Mouse (Mus musculus): Measurements from ENCODE around the gene Mrps27.

Gene Mrps27

DNA sequence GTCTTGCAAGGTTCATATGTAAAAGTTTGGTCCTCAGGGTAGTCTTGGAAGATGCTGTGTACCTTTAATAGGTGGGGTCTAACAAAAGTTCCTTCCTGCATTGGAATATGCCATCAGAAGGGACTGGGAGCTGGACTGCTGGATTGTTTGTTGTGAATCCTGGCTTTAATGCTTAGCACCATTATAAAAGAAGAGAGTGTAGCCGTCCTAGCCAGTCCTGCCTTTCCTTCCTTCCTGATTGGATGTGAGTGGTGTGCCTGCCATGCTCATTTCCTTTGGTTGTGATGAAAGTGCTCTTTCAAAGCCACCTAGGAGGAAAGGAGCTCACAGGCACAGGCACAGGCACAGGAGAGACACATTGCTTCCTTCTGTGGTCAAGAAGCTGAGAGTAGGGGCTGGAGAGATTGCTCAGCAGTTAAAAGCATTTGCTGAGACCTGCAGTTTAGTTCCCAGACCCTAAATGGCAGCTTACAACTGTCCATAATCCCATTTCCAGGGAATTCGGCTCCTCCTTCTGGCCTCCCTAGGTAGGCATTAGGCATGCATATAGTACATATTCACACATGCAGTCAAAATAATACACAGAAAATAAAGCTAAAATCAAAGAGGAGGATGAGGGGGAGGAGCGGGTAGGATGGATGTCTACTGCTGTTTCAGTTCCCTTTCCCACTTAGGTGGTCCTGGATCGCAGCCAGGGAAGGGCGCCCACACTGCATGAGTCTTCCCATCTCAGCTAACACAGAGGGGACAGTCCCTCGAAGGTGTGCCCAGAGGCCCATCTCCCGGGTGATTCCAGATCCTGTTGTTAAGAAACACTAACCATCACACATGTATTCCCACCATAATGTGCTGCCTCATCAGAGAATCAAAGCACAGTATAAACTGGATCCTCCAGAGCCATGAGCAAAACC is 43.6 kb downstream of the Mrps27 start:
- in situ Hi-C loops (cut with MboI), result no loop called here

DNA sequence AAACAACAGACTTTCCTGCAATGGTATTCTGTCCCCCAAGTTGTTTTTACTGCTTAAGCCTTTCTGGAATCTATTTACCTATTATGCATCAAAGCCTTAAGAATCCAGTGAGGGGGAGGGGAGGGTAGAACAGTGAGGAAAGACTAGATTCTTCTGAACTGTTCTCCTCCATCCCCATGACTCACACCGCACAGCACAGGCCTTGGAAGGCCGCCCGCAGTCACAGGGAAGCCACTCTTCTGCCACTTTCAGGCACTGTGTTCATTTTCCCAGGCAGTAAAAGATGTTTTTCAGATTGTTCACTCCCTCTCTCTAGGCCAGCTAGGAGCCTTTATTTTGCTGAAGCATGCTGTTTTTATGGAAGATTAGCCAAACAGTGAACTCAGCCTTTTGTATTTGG is 46.8 kb downstream of the Mrps27 start:
- in situ Hi-C loops (cut with MboI), result no loop called here

GRCm38 (mm10) chr13:99393128-99393527 is 48.5 kb downstream of the Mrps27 start:
- in situ Hi-C loops (cut with MboI), result no loop called here

- in situ Hi-C loops (cut with MboI), result no loop called here
Measured at GRCm38 (mm10) chr13:99394694-99395093, 50.1 kb downstream of the Mrps27 start.

- in situ Hi-C loops (cut with MboI), result no loop called here
Measured at GRCm38 (mm10) chr13:99395531-99395930, 50.9 kb downstream of the Mrps27 start.

GRCm38 (mm10) chr13:99397228-99397627 is 52.6 kb downstream of the Mrps27 start:
- in situ Hi-C loops (cut with MboI), result no loop called here

GRCm38 (mm10) chr13:99398149-99398701 is 53.6 kb downstream of the Mrps27 start:
- in situ Hi-C loops (cut with MboI), result no loop called here

DNA sequence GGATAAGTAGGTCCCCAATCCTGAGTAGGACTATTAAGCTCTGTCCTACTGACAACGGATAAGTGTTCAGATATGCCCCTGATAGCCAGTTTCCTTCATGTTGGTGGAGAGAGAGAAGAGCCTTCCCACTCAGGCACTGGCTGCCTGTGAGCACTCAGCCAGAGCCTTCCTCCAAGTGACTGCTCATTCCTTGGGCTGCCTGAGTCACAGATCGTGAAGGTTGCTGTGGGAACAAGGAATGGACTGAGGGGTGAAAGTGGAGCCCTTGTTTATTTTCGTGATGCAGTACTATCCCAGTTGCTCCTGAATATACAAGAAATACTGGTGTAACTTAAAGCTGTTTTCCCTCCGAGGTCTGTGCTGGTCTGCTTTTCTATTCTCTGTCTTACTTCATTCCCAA is 54.8 kb downstream of the Mrps27 start:
- in situ Hi-C loops (cut with MboI), result no loop called here

DNA sequence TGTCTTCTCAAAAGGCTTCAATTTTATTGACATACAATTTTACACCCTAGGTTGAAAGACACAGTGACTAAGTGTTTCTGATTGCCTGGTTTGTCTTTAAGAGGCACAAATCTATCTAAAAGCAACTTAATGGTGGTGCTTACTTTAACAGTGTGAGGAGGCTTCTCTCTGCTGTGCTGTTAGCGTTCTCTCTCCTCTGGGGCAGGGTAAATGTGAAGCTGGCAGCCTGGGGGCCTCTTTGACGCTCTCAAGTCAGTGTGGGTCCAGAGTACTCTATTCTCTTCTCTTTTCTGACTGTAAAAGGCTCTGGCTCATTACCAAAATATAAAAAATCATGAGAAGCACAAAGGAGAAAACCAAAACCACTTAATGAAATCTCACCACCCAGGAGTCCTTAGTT is 64.6 kb downstream of the Mrps27 start:
- in situ Hi-C loops (cut with MboI), result no loop called here

DNA sequence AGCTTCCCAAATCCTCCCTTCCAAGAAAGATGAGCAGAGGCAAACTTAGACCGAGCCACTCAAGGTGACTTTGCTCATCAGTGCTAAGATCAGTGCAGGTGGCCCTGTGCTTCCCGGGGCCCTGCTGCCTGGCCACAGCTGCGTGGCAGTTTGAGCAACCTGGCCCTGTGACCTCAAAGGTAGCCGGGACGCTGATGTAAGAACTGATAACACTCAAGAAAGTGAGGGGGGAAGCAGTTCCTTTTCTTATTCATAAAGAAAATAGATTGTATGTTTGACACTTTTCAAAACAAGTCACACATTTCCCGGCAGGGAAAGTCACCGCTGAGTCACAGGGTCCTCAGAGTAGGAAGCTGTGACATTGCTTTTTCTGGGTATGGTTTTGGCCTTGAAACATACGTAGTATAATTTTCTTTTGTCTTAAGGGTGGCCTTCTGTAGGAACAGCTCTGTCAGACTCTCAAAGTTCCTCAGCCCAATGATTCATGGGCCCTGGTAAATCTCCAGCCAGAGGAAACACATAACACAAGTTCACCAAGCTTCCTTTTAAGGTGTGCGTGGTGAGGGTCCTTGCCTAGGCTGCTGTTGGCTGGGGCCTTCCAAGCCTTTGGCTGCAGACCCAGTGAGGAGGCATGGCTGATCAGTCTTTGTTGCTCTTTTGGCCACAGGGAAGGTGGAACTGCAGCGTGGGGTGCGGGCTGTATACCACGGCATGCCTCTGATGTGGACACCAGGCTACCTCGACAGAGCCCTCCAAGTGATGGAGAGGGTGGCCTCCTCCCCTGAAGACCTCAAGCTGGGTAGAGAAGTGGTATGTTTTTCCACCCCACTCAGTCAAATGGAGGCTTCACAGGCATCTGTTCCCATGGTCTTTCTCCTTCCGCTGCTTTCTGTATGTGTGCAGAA is 66.3 kb downstream of the Mrps27 start:
- in situ Hi-C loops (cut with MboI), result no loop called here

DNA sequence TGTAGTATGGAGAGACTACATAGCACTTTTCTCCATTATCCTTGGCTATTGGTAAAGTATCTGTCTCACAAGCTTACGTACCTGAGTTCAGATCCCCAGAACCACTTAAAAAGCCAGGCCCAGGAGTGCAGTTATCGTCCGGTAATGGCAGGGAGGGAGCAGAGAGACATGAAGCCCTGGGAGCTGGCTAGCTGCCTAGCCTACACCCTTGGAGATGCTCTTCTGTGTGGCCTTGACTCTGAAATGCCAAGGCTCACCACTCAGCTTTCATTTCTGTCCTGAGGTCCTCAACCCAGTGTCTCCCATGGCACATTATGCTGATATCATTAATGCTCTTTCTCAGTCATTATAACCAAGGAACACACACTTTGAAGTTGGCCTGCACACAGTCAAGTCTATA is 67.2 kb downstream of the Mrps27 start:
- in situ Hi-C loops (cut with MboI), result no loop called here

GRCm38 (mm10) chr13:99412477-99413080 is 68.0 kb downstream of the Mrps27 start:
- in situ Hi-C loops (cut with MboI), result no loop called here

DNA sequence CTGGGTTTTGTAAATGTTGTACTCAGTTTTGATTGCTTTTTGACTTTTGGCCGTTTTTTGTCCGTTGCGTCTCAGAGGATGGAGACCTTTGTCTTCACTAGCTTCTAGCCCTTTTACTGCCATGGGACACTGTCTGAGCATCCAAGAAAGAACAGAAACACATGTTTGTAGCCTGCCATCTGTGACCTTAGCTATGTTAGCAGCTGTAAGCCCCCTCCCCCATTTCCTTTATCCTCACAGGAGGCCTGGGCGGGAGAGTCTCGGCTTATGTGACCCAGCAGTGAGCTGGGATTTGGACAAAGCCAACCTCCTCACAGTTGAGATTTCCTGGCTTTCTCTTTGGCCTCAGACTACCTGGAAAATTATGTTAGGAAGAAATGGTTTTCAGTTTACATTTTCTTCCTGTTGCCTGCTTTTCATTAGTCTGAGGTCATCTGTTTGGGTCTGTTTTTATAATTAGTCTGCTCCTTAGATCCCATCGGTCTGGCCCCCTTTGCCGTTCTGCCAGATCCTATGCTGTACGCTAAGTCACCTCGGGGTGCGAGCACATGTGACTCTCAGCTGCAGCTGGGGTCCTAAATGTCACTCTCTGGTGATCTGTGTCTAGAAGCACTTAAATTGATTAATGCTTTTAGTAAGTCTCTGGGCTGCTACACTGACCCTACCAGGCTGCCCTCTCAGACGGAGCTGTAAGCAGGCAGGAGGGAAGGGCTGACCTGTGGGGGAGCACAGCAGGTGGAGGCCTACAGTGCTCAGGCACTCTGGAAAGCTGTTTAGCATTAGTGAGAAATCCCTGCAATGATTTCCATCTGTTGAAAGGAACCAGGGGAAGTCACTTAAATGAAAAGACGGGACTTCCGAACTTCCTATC is 69.1 kb downstream of the Mrps27 start:
- in situ Hi-C loops (cut with MboI), result no loop called here

DNA sequence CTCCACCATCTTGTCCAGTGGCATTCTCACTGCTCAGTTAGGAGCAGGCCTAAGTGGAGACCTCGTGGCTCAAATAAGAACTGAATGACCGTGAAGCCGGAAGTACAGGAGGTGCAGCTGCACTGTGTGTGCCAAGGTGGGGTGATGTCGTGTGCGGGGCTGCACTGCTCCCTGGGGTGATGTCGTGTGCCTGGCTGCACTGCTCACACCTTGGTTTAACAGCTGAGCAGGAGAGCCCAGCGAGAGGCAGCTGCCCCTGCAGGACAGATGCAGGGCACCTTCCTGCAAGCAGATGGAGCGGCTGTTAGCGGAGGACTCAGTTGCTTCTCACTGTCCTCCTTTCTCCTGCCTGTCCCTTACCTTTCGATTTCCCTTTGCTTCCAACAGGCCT is 69.8 kb downstream of the Mrps27 start:
- in situ Hi-C loops (cut with MboI), result no loop called here

GRCm38 (mm10) chr13:99416601-99417000 is 72.0 kb downstream of the Mrps27 start:
- in situ Hi-C loops (cut with MboI), result no loop called here

DNA sequence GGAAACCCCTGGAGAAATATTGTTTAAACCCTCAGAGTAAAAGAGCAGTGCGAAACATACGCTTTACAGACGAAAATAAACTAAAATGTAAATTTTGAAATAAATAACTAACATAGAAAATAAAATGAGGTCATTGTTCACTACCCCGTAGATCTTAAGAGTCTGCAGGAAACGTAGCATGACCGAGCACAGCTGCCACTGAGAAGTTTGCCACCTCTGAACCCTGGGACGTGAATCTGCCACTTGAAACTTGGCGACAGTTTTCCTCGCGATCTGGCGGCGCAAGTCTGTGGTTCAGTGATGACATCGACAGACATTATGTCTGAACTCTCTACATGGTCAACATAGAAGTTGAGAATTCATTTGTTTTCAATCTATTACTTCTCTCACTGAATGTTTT is 79.0 kb downstream of the Mrps27 start:
- in situ Hi-C loops (cut with MboI), result no loop called here

DNA sequence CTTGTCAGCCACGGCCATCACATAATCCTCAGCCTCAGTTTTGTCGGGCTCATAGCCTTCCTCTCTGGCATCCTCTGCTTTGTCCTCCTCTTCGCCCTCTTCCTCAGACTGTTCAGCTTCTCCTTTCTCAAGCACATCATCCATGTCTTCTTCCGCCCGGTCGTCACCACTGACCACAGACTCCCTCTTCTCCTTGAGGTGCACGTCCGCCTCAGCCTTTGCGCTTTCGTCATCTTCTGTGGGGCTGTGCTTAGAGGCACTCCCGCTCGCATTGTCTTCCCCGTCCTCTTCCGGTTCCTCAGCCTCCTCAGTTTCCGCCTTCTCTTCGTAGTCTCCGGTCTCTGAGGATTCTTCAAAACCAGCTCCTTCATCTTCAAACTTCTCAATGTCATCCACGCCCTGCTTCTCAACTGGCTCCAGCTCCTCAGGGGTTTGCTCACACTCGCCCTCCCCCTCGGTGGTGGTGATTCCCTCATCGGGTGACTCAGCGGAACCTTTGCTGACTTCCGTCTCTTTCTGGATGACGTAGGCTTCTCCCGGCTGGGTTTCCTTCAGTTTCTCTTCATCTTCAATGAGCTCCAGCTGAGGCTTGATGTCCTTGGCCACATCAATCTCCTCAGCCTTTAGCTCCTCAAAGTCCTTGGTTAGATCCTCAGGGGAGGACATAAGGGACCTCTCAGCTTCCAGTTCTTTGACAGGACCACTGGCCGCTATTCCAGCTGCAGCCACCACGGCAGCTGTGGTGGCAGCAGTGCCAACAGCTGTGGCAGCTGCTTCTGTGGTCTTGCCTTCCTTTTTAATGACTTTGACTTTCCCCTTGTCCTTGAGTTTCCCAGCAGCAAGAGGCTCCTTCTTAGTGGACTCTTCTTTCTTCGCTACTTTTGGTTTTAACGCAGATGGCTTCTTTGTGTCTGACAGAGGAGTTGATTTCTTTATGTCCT is 88.8 kb downstream of the Mrps27 start:
- in situ Hi-C loops (cut with MboI), result no loop called here

- in situ Hi-C loops (cut with MboI), result no loop called here
Measured at GRCm38 (mm10) chr13:99434494-99434893, 89.9 kb downstream of the Mrps27 start.

- in situ Hi-C loops (cut with MboI), result no loop called here
Measured at GRCm38 (mm10) chr13:99437051-99437450, 92.5 kb downstream of the Mrps27 start.

DNA sequence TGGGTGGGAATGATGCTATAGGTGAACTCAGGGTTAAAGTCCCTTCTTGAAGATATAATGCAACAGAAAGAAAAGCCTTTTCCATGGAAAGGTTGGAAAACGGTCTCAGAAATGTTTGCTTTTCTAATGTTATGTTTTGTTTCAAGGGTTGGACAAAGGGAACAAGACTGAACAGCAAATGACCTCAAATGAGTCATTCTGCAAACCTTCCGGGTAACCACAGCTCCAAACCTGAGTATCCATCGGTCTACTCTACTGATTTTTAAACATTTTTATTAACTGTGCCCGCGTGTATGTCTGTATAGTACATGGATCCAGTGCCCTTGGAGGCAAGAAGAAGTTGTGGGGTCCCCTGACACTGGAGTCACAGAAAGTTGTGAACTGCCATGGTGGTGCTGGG is 94.8 kb downstream of the Mrps27 start:
- in situ Hi-C loops (cut with MboI), result no loop called here
